Mouse (Mus musculus) gastrocnemius, postnatal 14 days (tissue): ENCODE measurements around the gene Card14. TPM values are rescaled to one million over a fixed set of nuclear protein-coding genes. Genes with fewer than 3 reads are reported as not detected.

Experiments used
- DNase-seq: peaks from one replicate; pipeline ENCODE4 v3.0.0; 2021; ENCODE audit warnings: mixed read lengths
- intact Hi-C: fragments of 180-260 bp; cut with DNase I; formaldehyde crosslinking; loops from one replicate; pipeline ENCODE4 v1.15.1; 2025; ENCODE audit warnings: low total_unique reads
- total RNA-seq, 2 experiments: library from RNA; stranded (reverse); gene quantifications; 2 replicates each; pipeline ENCODE4 v1.2.3; 2021

The Card14 gene
- total RNA-seq, 2 experiments from 2014 or later = 0.64 to 1.3 TPM

DNA sequence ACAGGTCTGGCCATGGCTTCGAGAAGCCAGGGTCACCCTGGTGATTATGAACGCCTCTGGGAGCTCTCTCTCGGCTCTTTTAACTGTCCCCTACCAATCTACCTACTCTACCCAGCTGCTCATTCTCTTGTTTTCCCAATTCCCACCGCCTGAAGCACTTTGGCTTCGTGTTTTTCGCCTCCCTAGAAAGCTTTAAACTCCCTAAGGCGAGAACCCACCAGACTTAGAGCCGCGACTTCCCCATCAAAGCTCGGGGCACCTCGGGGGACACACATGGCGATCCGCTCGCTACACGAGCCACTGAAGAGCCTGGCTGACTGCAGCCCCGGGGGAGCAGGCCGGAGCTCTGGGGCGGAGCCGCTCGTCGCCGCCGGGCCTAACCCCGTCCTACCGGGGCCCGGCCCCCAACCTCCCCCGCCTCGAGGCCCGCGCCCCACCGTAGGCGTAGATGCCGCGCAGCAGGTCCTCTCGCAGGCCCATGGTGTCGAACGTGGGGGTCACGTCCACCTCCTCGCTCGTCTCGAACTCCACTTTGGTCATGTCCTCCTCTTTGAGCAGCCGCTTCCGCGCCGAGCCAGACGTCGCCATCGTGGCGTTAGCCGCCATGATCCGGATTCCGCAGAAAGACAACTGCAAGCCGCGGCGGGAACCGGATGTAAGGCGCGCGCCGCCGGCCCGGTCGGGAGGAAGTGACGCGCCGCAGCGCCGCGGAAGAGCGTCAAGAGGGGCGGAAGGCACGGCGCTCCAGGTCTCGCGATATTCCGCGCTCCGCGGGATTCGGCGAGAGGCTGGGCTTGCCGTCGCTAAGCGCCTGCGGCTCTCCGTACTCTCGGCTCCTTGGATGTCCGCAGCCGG lies 8.0 kb upstream of the Card14 start, which contains the start of gene Eif4a3:
Gene Eif4a3, minus strand, starts transcription at position 699 of the 855 bp plus-strand sequence.
- intact Hi-C loops = loop anchor here (10.0 kb wide), 1 partner anchor 55 kb away; the partner anchor contains the start of genes Sgsh and Slc26a11
- peak; percentile 96 for DNase-seq

GRCm38 (mm10) chr11:119300246-119300935 lies 7.2 kb upstream of the Card14 start:
- no peak for DNase-seq
- intact Hi-C loops = loop anchor here (10.0 kb wide), 1 partner anchor 54 kb away; the partner anchor contains the start of genes Sgsh and Slc26a11

GRCm38 (mm10) chr11:119300986-119301385 lies 6.6 kb upstream of the Card14 start:
- intact Hi-C loops = loop anchor here (10.0 kb wide), 1 partner anchor 54 kb away; the partner anchor contains the start of genes Sgsh and Slc26a11
- no peak for DNase-seq

DNA sequence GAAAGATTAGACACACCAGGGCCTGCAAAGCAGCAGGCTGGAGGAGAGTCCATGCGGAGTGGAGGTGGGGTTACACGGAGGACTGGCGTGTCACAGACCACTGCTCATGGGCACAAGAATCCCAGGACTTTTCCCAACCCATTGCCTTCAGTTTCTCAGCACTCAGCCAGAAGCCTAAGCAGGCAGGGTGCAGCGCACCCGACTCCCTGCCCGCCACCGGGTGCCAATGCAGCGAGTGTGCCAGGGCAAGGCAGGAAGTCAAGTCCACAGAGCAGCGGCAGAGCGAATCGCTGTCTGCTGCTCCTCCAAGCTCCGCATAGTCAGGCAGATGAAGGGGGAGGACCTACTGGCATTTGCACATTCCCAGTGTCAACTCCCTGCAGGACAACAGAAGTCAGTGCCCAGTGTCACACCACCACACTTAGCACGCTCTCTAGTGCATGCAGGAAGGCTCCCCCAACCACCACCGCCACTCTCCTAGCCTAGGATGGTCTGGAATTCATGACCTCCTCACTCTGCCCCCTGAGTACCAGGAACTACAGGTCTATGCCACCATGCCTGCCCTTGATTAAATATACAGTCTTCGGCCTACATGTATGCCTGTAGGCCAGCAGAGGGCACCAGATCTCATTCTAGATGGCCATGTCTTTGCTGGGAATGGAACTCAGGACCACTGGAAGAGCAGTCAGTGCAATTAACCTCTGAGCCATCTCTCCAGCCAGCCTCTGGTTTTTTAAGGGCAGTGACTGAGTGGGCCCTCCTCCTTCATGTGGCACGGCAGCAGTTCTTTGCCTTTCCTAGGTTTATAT lies 2.5 kb upstream of the Card14 start:
- intact Hi-C loops = loop anchor here (10.0 kb wide), 1 partner anchor 50 kb away; the partner anchor contains the start of genes Sgsh and Slc26a11
- peak; percentile 42 for DNase-seq

DNA sequence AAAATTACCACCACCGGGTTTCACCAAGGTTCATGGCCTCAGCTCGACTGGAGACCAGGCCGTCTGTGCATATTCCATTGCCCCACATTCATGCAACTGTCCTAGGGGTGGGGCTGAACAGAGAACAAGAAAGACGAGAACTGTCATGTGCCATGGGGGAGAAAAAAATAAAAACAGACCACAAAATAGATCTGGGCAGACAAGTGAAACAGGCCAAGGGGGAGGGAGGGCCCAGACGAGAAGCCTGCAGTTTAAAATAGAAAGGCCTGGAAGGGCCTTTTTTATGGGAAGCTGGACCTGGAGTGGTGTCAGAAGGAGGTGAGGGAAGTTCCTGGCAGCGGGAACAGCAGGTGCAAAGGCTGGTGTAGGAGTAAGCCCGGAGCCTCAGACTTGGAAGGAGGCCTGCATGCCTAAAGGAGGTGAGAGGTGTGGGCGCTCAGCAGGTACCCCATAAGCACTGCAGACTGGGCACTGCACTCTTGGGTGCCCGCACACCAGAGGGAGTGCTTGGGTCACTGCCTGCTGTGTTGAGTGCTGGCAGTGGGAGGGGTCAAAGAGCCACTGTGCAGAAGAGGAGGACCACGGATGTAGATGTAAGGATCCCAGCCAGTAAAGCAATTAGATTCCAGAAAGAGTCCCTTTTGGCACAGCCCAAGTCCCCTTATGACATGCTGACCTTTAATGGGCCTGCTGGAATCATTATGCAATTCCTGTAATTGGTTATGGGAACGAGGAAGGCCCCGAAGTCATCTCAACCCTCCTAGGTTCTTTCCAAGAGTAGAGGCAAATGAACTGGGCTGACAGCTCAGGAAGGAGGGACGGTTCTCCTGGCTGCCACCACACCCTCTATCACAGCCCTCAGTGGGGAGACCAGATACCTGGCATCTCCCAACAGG lies 558 bp upstream of the Card14 start:
- intact Hi-C loops = loop anchor here (10.0 kb wide), 1 partner anchor 48 kb away; the partner anchor contains the start of genes Sgsh and Slc26a11
- no peak for DNase-seq

DNA sequence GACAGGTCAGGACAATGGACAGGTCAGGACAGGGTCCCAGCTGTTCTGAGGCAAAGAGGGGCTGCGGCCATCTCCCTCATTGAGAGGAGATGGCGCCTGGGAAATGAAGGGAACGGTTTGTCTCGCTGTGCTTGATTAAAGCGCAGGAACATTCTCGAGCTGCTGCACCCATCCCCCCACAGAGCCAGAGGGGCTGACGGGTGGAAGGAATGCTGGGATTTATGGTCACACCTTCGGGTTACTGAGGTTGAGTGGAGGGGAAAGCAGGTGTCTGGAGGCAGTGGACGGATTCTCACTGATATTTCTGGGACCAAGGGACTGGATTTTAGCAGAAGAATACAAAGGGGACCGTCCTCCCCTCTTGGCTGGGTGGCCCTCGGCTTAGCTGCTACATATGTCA lies 348 bp downstream of the Card14 start:
- intact Hi-C loops = loop anchor here (10.0 kb wide), 1 partner anchor 47 kb away; the partner anchor contains the start of genes Sgsh and Slc26a11

DNA sequence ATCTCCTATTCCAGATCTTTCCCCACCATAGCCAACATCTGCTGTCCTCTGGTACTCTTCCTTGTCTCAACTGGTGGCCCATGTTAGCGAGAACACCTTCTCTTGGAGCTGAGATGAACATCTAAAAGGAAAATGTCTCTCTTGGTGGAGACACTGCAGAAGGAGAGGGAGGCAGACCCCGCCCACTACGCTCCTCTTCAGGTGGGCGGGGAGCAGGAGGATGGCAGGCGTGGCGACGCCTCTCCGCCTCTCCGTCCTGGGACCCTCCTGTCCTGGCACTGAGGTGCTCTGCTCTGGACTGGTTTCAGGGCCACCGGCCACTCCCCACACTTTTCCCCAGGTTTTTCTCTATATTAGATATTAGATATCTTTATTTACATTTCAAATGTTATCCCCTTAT lies 3.1 kb downstream of the Card14 start:
- no peak for DNase-seq
- intact Hi-C loops = no loop called here

More for the DNA sequence above, 348 bp downstream of the Card14 start:
- DNase-seq = no peak

GRCm38 (mm10) chr11:119314252-119314936 lies 6.8 kb downstream of the Card14 start:
- intact Hi-C loops = no loop called here
- peak; percentile 32 for DNase-seq

DNA sequence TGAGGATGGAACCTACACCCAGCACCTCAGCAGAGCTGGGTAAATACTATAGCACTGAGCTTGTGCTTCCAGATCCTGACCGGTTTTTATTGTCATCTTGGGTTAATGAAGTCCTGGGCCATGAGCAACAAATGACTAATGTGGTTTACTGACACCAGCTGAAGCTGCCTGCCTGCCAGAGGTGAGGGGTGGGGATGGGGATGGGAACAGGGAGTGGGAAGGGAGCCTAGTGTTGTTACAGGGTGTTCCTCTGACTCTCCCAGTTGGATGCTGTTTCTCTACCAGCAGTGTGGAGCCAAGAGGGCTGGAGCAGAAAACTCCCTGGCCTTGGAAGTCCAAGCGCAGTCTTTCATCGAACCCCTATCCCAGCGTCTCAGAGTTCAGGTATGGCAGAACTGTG lies 9.2 kb downstream of the Card14 start:
- peak; percentile 62 for DNase-seq
- intact Hi-C loops = no loop called here

DNA sequence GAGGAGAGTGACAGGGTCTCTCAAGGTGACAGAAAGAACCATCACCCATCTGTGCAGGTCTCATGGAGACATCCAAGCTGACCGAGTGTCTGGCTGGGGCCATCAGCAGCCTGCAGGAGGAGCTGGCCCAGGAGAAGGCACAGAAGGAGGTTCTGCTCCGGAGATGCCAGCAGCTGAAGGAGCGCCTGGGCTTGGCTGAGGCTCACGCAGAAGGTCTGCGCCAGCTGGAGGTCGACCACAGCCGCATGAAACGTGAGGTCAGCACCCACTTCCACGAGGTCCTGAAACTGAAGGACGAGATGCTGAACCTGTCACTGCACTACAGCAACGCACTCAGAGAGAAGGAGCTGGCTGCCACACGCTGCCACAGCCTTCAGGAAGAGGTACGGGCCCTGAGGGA lies 15.0 kb downstream of the Card14 start:
- intact Hi-C loops = no loop called here

GRCm38 (mm10) chr11:119325068-119325467 lies 17.5 kb downstream of the Card14 start:
- DNase-seq = no peak
- intact Hi-C loops = no loop called here

More for the DNA sequence above, 15.0 kb downstream of the Card14 start:
- no peak for DNase-seq

DNA sequence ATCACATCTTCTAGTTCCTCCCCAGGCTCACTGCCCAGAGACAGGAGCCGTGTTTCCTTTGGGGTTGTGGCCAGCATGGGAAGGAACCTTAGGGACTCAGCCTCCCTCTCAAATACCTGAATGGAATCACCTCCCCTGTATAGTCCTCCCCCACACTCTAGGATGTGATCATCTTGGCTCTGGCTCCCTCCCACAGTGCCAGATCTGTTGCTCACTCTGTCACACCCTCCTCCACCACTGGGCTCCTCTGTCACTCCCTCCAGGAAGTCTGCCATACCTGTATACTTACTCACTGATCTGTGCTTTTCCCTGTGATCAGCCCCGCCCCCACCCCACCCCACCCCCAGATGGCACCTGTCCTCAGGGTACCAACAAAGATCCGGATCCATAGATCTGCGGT lies 23.0 kb downstream of the Card14 start:
- DNase-seq = no peak
- intact Hi-C loops = no loop called here

GRCm38 (mm10) chr11:119331970-119332369 lies 24.4 kb downstream of the Card14 start:
- no peak for DNase-seq
- intact Hi-C loops = no loop called here

- no peak for DNase-seq
- intact Hi-C loops = no loop called here
Observed at GRCm38 (mm10) chr11:119338271-119339059, 30.9 kb downstream of the Card14 start.

- DNase-seq = no peak
Observed at GRCm38 (mm10) chr11:119339179-119339578, 31.6 kb downstream of the Card14 start.

DNA sequence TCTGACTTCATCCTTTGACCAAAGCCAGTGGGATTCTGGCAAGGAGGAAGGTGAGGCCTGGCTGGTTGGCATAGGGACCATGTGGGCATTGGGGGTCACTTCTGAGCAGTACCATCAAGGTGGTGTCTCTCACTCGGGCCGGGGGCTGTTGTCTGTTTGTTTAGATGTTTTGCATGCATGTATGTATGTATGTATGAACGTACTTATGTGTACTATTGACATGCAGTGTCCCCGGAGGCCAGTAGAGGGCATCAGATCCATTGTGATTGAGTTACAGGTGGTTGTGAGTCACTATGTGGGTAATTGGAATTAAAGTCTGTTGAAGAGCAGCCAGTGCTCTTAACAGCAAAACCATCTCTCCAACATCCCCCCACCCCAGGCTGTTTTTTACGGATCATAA lies 32.1 kb downstream of the Card14 start:
- intact Hi-C loops = no loop called here

More at GRCm38 (mm10) chr11:119339179-119339578, 31.6 kb downstream of the Card14 start:
- intact Hi-C loops = no loop called here

DNA sequence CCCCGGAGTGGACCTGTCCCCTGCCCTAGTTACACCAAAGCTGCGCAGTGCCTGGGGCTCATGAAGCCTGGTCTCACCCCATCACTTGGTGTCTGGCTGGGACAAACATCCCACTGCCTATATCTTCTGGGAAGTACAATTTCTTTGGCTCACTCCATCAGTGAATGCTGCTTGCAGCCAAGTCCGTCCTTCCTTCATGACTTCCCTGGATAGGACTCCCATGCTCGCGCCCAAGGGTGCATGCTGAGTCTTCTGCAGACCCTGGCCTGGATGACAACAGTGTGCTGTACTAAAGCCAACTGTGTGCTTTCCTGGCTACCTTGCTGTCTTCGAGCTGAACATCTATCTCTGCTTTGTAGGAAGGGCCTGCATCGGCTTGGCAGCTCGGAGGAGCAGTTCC lies 36.6 kb downstream of the Card14 start:
- DNase-seq = no peak
- intact Hi-C loops = no loop called here

More for the DNA sequence above, 32.1 kb downstream of the Card14 start:
- peak; percentile 56 for DNase-seq
